Mouse (Mus musculus): ENCODE measurements at regions not wholly inside any gene's neighbourhood (a gene's known extent, or its start where the extent isn't known, plus 50 kb on each side); places are given as distances from the start of the nearest gene placed in this dataset.
A peak's percentile ranks its signal among the peaks of the same experiment; 100 is the strongest.

DNA sequence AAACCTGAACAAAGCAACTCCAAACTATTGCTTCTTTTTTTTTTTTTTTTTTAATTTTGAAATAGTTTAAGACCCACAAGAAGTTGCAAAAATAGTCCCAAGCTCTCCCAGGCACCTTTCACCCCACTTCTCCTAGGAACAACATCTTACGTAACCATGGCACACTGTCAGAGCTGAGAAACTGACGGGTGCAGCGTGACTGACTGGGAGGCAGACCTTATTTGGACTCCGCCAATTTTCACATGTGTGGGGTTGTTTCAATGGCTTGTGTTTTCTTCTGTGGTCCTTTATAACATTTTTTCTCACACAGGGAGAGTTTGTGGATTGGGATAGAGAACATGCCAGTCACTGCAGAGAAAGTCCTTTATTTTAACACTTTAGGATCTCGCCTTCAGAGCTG is 66.6 kb downstream of the Lsm3 start:
- no peak overlapping the region for H3K9ac ChIP-seq (replicated peaks; ENCODE audit: low read depth)
- no peaks in the 10 kb centered on the region for H3K36me3 ChIP-seq (ENCODE audit: insufficient read depth, low read length)
- WGBS: 52% methylated on average over 5 of the region's 5 CpGs
- ATAC-seq (peak; percentile 60), DNase-seq (ENCODE audit: low spot score) (peak; percentile 87)
- H3K4me1 ChIP-seq (ENCODE audit: insufficient read depth, low read depth, low read length): peaks cover 6% of the 10 kb centered on the region; the same call in 1 of the 2 replicates
- TF ChIP-seq CTCF (IDR thresholded peaks at IDR 0.05) (no peak), EP300 (IDR thresholded peaks at IDR 0.05) (peak; percentile 53; the same call in 1 of the 2 replicates)
- no peak overlapping the region for H3K4me2 ChIP-seq (replicated peaks; ENCODE audit: low read depth, low read length)
- no peaks in the 10 kb centered on the region for H3K9me3 ChIP-seq (ENCODE audit: low read length)
- 0 out of 2 replicates have a peak overlapping the region, but pooled peaks have one; percentile 28 for H3K27ac ChIP-seq (ENCODE audit: low read length)
- no peak overlapping the region for H3K4me3 ChIP-seq (ENCODE audit: low read depth, low read length)
- H3K27me3 ChIP-seq (replicated peaks; ENCODE audit: insufficient read depth, low read length): no peaks in the 10 kb centered on the region

DNA sequence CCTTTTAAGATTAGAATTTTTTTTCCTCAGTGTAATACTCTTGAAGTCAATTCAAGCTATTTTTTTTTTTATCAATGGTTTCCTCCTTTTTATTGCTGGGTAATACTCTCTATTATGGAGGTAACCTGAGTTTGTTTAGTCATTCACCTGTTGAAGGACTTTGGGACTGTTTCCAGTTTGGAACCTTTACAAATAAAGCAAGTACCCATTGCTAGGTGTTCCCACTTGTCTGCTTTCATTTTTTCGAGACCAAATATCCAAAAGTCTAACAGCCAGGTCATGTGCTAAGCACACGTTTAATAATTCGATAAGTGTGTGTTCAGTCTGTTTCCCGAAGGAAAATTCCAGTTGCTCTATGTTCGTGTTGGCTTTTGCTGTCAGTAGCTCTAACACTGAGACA is 67.6 kb downstream of the Lsm3 start:
- Histone ChIP-seq H3K4me3 (ENCODE audit: low read depth, low read length) (no peak overlapping the region), H3K9me3 (ENCODE audit: low read length) (no peaks in the 10 kb centered on the region), H3K9ac (replicated peaks; ENCODE audit: low read depth) (no peak overlapping the region), H3K4me2 (replicated peaks; ENCODE audit: low read depth, low read length) (no peak overlapping the region), H3K27ac (ENCODE audit: low read length) (peak overlapping the region; percentile 4; the same call in 1 of the 2 replicates), H3K36me3 (ENCODE audit: insufficient read depth, low read length) (no peaks in the 10 kb centered on the region), H3K4me1 (ENCODE audit: insufficient read depth, low read depth, low read length) (peaks cover 6% of the 10 kb centered on the region; the same call in 1 of the 2 replicates), H3K27me3 (replicated peaks; ENCODE audit: insufficient read depth, low read length) (no peaks in the 10 kb centered on the region)
- WGBS: 62% methylated on average over 5 of the region's 5 CpGs
- peak; percentile 78 for DNase-seq (ENCODE audit: low spot score)
- no peak for TF ChIP-seq CTCF (IDR thresholded peaks at IDR 0.05)
- TF ChIP-seq EP300 (IDR thresholded peaks at IDR 0.05): peak; percentile 47; the same call in 1 of the 2 replicates
- ATAC-seq: peak; percentile 49

DNA sequence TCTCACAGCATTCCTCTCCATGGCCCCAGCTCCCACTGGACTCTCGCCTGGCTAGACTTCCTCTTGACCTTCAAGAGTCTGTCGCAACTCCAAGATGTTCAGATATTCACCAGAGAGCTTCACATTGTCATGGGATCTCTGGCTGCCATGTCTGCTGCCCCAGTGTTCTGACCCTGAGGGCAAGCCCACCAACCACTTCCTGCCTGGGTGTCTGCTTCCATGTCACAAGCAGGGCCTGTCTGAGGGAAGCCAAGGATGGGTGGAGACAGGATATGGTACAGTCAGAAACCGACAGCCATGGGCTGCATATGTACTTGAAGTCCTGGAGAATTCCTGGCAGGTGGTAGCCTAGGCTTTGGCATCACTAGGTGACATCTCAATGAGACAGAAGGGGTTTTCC is 69.8 kb downstream of the Lsm3 start:
- Histone ChIP-seq H3K9me3 (ENCODE audit: low read length) (no peaks in the 10 kb centered on the region), H3K4me3 (ENCODE audit: low read depth, low read length) (no peak overlapping the region), H3K36me3 (ENCODE audit: insufficient read depth, low read length) (no peaks in the 10 kb centered on the region), H3K27me3 (replicated peaks; ENCODE audit: insufficient read depth, low read length) (no peaks in the 10 kb centered on the region), H3K9ac (replicated peaks; ENCODE audit: low read depth) (no peak overlapping the region), H3K4me1 (ENCODE audit: insufficient read depth, low read depth, low read length) (peaks cover 11% of the 10 kb centered on the region; the same call in 1 of the 2 replicates), H3K4me2 (replicated peaks; ENCODE audit: low read depth, low read length) (no peak overlapping the region), H3K27ac (ENCODE audit: low read length) (no peak overlapping the region)
- TF ChIP-seq CTCF (IDR thresholded peaks at IDR 0.05): no peak
- no peak for TF ChIP-seq EP300 (IDR thresholded peaks at IDR 0.05)
- ATAC-seq (peak; percentile 22), DNase-seq (ENCODE audit: low spot score) (peak; percentile 62)
- WGBS: 41% methylated on average over 3 of the region's 3 CpGs

DNA sequence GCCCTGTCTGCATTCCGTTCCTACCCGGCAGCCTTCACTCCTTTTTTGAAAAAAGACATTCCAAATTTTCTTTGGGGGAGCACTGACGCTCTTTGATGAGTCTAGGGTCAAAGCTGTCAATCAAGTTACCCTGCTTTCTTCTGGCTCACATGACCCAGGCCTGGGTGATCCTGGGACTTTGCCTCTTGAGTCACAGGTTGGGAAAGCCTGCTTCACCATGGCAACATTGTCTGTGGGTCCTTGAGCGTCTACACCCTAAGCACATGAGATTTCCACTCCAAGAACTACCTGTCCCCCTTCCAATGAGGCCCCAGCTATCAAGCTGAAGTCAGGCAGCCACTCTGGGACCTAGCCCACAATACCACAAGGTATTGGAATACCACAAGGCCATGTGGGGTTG is 73.5 kb downstream of the Lsm3 start:
- H3K9me3 ChIP-seq (ENCODE audit: low read length): no peaks in the 10 kb centered on the region
- no peak overlapping the region for H3K4me2 ChIP-seq (replicated peaks; ENCODE audit: low read depth, low read length)
- H3K27me3 ChIP-seq (replicated peaks; ENCODE audit: insufficient read depth, low read length): no peaks in the 10 kb centered on the region
- H3K4me3 ChIP-seq (ENCODE audit: low read depth, low read length): no peak overlapping the region
- H3K4me1 ChIP-seq (ENCODE audit: insufficient read depth, low read depth, low read length): peaks cover 22% of the 10 kb centered on the region; the same call in 1 of the 2 replicates
- H3K27ac ChIP-seq (ENCODE audit: low read length): no peak overlapping the region
- DNase-seq (ENCODE audit: low spot score) (peak; percentile 82), ATAC-seq (peak; percentile 82)
- WGBS: 57% methylated on average over 4 of the region's 4 CpGs
- H3K36me3 ChIP-seq (ENCODE audit: insufficient read depth, low read length): no peaks in the 10 kb centered on the region
- TF ChIP-seq EP300 (IDR thresholded peaks at IDR 0.05) (0 out of 2 replicates have a peak, but pooled peaks have one; percentile 36), CTCF (IDR thresholded peaks at IDR 0.05) (no peak)
- H3K9ac ChIP-seq (replicated peaks; ENCODE audit: low read depth): no peak overlapping the region

GRCm38 (mm10) chr6:91590395-91590794 is 74.7 kb downstream of the Lsm3 start:
- Histone ChIP-seq H3K9ac (replicated peaks; ENCODE audit: low read depth) (no peak overlapping the region), H3K4me1 (ENCODE audit: insufficient read depth, low read depth, low read length) (peaks cover 22% of the 10 kb centered on the region; the same call in 1 of the 2 replicates), H3K4me2 (replicated peaks; ENCODE audit: low read depth, low read length) (no peak overlapping the region), H3K27me3 (replicated peaks; ENCODE audit: insufficient read depth, low read length) (no peaks in the 10 kb centered on the region), H3K27ac (ENCODE audit: low read length) (0 out of 2 replicates have a peak overlapping the region, but pooled peaks have one; percentile 55), H3K9me3 (ENCODE audit: low read length) (no peaks in the 10 kb centered on the region), H3K4me3 (ENCODE audit: low read depth, low read length) (no peak overlapping the region), H3K36me3 (ENCODE audit: insufficient read depth, low read length) (no peaks in the 10 kb centered on the region)
- peak; percentile 3; the same call in 1 of the 2 replicates for ATAC-seq
- DNase-seq (ENCODE audit: low spot score): no peak
- 44% methylated on average over 6 of the region's 6 CpGs for WGBS
- TF ChIP-seq EP300 (IDR thresholded peaks at IDR 0.05) (no peak), CTCF (IDR thresholded peaks at IDR 0.05) (no peak)

DNA sequence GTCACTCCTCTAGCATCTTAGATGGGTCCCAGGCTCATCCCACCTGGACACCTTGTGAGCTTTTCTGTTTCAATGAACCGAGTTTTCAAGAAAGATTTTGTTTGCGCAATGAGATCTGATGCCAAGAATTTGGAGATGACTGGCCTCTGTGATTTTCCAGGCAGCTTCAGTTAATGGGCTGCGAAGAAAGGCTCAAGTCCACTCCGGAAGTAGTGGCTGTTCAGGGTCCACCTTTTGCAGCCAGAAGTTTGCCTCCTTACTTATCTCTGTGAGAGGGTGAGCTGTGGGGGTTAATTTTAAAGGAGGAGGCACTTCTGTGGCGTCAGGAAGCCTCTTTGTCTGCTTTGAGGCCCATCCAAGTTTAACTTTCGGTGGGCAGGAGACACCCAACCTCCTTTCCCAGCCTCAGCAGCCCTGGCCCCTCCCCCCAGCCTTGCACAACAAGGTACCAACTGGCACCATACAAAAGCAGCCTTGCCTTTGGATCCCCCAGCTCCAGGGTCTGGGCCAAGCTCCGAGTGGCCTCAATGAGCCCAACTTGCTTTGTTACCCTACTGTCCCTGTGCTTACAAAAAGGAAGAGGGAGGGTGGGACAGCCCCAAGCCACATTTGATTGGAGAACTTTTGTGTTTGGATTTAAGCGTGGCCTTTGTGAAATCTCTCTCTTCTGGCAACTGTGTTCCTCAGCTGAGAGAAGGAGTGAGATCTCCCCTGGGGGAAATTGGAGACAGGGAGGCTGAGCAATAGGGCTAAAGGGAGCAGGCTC is 75.3 kb downstream of the Lsm3 start:
- H3K4me2 ChIP-seq (replicated peaks; ENCODE audit: low read depth, low read length): 0 out of 2 replicates have a peak overlapping the region, but pooled peaks have one; percentile 11
- peak; percentile 85 for DNase-seq (ENCODE audit: low spot score)

More for the DNA sequence above, 75.3 kb downstream of the Lsm3 start:
- H3K27ac ChIP-seq (ENCODE audit: low read length): peak overlapping the region; percentile 55; the same call in 1 of the 2 replicates
- H3K4me1 ChIP-seq (ENCODE audit: insufficient read depth, low read depth, low read length): peaks cover 16% of the 10 kb centered on the region; the same call in 1 of the 2 replicates
- H3K9ac ChIP-seq (replicated peaks; ENCODE audit: low read depth): no peak overlapping the region
- TF ChIP-seq EP300 (IDR thresholded peaks at IDR 0.05): no peak
- TF ChIP-seq CTCF (IDR thresholded peaks at IDR 0.05): no peak
- H3K27me3 ChIP-seq (replicated peaks; ENCODE audit: insufficient read depth, low read length): no peaks in the 10 kb centered on the region
- no peak overlapping the region for H3K4me3 ChIP-seq (ENCODE audit: low read depth, low read length)
- ATAC-seq: peak; percentile 49
- WGBS: 23% methylated on average over 8 of the region's 8 CpGs
- H3K9me3 ChIP-seq (ENCODE audit: low read length): no peaks in the 10 kb centered on the region
- H3K36me3 ChIP-seq (ENCODE audit: insufficient read depth, low read length): no peaks in the 10 kb centered on the region
